Mouse (Mus musculus): ENCODE data around the gene Trp53i13.
"Not testable (repeated sequence)": the region's sequence is repeated elsewhere in the genome, so short reads cannot be mapped to it uniquely, and the experiment has no call there.

Trp53i13 gene

DNA sequence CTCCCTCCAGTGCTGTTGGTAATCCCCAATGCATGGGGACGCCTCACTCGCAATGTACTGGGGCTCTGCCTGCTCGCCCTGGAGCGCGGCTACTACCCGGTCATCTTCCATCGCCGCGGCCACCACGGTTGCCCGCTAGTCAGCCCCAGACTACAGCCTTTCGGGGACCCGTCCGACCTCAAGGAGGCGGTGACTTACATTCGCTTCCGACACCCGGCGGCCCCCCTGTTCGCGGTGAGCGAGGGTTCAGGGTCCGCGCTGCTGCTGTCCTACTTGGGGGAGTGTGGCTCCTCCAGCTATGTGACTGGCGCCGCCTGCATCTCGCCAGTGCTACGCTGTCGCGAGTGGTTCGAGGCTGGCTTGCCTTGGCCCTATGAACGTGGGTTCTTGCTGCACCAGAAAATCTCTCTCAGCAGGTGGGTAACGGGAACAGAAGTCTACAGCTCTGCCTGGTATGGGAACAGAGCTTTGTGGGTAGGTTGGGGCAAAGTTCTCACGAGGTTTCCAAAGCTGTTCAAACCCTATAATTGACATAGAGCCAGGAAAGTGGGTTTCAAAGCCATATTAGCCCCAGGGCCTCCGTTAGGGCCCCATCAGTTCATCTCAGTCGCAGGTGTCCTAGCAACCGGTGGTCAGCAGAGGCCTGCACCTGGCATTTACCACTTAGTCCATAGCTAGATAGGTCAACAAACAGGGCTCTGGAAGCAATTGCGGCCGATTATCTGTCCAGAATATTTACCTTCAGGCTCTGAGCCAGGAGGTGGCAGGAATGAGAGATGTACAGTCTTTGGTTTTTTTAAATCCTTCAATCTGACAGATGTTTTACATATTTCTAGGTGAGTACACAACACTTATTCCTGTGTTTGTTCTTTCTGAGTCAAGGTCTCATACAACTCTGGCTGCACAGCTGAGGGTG, at the start of gene Trp53i13:
Gene Trp53i13, minus strand, starts transcription at position 344 of the 916 bp plus-strand sequence.
- no peak for DNase-seq

DNA sequence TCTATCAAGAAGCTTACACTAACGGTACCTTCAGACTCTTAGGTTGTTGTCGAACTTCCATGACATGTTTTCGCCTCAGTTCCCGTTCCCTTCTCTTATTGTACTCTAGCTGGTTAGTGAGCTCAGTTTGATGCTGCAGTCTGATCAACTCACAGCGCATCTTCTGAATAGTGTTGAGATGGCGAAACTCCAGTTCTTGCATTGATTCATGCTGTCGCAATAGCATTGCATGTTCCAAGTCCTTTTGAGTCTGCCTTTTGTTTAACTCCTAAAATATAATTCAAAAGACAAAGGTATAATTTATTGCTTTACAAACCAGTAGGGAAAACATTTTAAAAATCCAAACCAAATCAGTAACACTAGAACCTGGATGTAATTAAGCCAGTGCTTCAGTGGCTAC, 29.5 kb upstream of the Trp53i13 start:
- no peak for DNase-seq

DNA sequence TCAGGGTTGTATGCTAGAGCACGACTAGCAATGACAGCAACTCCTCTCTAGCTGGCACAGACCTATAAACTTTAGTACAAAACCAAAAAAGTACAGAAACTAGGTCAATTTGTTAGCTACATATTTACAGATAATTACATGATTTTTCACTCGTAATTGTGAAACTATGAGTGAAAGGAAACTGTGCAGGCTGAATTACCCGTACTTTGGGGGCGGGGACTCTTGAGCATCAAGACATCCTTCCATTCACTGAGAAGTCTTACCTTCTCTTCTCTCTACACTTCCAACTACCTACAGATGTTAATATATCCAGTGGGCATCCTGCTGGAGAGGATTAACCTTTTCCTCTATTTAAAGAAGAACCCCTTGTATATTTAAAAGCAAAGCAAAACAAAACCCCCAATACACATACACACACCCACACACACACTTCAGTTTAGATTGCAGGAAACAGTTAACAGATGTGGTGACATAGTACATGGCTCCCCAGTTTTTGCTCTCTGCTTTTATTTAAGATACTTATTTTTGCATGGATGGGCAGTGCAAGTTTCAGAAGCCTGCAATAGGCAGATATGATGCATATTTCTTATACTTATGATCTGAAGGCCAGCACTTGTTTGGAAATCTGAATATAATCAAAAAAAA, 16.5 kb upstream of the Trp53i13 start:
- no peak for DNase-seq

DNA sequence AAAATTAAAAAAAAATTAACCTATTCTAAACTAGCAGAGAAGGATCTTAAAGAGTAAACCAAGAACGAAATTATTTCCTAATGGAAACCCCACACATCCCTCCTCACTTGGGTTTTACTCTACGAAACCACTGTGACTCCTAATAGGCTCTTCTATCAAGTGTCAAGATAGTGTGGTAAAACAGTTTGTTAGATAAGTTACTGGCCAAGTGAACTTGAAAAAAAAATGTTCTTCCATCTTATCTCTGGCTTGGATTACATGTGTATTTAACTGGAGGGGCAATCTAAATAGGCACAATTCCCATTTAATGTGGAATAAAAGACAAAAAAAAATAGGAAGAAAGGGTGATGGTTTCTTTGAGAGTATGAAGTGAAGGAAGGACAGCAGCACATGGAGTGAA, 15.1 kb upstream of the Trp53i13 start:
- no peak for DNase-seq

DNA sequence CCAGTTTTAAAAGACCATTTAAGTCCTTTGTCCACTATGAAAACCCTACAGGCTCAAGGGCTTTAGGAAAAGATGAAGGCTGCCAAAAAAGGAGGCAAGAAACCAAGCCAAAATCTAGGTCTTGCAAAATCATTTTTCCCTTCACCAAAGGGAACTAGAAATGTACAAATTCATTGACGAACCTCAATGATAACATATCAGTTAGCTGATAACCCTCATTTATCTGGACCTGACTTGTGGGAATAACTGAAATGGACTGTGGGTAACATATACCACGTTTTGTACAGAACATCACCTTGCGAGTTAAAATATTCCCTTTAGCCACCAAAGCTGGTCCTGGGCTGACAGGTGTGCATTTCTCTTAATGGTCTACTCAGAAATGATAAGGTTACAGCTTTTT, 13.9 kb upstream of the Trp53i13 start:
- DNase-seq, result no peak

DNA sequence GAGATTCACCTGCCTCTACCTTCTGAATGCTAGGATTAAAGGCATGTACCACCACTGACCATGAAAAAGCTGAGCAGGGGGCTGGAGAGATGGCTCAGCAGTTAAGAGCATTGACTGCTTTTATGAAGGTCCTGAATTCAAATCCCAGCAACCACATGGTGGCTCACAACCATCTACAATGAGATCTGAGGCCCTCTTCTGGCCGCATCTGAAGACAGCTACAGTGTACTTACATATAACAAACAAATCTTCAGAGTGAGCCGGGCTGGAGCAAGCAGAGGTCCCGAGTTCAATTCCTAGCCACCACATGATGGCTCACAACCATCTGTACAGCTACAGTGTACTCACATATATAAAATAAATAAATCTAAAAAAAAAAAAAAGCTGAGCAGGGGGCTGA, 12.6 kb upstream of the Trp53i13 start:
- DNase-seq, result not testable (repeated sequence)

DNA sequence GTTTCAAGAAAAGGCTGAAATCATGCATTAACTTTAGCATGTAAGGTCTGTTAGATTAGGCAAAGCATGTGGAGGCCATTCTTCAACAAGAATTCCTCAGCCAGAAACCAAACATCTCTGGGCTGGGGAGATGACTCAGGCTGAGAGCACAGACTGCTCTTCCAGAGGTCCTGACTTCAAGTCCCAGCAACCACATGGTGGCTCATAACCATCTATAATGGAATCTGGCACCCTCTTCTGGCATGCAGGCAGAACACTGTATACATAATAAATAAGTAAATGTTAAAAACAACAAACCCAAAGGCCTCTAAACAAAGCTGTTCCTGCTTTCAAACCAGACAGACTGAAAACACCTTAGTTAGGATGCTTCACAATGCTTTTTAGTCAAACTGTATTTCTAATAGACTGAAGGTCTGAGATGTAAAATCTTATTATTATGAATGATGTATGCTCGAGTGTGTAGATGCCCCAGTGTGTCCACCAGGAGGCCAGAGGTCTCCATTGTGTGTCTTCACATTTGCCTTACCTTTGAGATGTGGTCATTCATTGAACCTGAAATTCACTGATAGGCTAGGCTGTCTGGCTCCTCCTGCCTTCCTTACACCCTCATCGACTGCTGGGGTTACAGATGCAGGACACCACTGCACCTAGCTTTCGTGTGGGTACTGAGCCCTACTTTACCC, 10.2 kb upstream of the Trp53i13 start:
- DNase-seq, result no peak

DNA sequence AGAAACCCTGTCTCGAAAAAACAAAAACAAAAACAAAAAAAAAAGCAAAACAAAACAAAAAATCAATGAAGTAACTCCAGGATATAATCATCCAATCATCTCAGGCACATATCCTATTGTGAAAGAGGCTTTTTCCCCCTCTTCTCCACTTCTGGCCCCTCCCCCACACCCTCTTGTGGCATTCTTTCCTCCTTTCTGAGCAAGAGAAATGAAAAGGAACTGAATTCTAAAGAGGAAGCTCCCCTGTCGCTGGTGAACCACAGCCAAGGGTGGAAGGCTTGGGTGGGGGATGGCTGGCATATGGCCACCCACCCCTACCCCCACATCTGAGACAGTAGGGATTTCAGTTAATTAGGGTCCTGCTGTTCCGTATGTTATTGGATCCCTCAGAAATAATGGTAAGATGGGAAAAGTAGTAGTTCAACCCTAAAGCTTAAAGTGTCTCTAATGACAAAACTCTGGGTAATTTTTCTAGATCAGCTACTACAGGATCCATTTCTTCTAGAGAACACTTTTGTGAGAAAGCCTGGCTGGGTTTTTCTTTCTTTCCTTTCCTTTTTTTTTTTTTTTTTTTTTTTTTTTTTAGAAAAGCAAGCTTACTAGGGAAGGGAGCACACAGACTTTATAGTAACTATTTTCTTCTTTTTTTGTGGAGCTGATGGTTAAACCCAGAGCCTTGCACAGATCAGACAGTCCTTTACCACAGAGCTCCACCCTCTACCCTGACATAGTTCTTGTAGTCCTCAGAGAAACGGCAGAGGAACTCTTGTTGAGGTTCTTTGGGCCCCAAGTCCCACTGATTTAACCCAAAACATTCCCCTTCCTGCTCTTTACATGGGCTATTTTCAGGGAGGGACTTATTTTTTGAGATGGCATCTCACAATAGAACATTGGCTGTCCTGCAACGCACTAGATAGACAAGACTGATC, 5.1 kb upstream of the Trp53i13 start:
- DNase-seq, result peak; percentile 63

DNA sequence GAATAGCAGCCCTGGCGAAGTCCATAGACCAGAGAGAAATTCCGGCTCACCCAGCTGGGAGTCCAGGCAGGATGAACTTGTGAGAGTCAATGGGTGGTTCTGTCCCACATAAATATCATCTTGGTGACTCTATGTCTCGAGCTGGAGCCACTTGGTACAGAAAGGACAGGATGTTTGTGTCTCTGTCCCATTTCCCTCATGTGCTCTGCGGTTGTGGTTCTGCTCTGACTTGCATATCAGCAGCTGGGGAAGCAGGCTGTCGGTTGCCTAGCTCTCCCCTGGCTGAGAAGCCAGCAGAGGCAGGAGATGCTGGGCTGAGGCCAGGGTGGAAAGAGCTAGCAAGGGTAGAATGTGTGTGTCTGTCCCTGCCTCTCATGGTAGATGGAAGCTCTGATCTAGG, 3.3 kb upstream of the Trp53i13 start, which contains the start of gene Gm10392:
Gene Gm10392, minus strand, starts transcription at position 156 of the 400 bp plus-strand sequence.
- peak; percentile 51 for DNase-seq

DNA sequence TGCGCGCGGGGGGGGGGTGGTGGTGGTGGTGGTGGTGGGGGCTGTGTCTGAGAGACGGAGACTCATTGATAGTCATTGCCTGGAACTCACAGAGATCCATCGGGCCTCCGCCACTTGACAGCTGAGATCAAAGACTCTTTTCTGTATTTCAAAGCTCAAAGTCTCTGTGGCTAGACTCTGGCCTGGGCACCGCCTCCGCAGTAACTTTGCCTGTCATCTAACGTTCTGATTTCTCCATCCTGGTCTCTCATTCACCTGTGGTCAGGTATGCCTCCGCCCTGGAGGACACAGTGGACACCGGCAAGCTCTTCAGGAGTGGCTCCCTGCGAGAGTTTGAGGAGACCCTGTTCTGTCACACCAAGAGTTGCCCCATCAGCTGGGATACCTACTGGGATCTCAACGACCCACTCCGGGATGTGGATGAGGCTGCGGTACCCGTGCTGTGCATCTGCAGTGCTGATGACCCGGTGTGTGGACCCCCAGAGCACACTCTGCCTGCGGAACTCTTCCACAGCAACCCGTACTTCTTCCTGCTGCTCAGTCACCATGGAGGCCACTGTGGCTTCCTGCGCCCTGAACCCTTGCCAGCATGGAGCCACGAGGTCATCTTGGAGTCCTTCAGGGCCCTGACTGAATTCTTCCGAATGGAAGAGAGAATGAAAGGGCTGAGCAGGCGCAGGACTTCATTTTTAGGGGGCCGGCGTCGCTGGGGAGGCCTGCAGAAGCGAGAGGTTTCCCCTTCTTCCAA, 2.4 kb upstream of the Trp53i13 start:
- DNase-seq, result no peak

DNA sequence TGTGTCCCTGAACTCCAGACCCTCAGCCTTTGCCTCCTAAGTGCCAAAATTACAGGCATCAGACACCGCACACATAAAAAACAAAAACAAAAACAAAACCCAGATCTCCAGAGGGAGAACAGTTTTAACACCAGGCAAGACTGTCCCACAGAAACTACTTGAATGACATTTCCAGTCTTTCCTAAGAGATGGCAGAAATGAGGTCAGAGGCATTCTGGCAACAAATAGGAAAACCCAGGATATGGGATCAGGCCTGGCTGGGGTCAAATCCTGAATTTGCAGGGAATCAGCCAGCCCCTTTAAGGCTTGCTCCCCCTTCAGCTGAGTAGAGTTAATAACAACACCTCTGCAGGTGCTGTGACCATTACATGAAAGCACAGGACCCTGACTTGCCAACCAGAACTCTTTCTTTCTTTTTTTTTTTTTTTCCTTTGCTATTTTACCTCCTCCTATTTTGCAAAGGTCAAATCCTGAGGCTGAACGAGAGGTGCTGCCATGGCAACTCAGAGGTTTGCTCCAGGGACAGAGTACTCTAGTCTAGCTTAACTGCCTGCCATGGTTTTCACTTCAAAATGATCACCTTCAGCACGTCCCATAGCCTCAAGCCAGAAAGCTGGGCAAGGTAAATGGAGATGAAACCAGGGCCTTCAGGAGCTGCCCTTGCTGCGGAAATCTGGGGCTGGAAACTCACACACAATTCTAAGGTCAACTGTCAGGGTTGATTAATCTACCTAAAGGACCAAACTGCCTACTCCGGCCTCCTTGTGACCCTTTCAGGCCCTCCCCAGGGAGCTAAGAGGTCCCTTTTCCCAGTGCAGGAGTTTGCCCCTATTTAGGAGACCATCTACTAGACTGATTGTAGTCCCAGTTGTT, 1.0 kb upstream of the Trp53i13 start:
- DNase-seq, result no peak

DNA sequence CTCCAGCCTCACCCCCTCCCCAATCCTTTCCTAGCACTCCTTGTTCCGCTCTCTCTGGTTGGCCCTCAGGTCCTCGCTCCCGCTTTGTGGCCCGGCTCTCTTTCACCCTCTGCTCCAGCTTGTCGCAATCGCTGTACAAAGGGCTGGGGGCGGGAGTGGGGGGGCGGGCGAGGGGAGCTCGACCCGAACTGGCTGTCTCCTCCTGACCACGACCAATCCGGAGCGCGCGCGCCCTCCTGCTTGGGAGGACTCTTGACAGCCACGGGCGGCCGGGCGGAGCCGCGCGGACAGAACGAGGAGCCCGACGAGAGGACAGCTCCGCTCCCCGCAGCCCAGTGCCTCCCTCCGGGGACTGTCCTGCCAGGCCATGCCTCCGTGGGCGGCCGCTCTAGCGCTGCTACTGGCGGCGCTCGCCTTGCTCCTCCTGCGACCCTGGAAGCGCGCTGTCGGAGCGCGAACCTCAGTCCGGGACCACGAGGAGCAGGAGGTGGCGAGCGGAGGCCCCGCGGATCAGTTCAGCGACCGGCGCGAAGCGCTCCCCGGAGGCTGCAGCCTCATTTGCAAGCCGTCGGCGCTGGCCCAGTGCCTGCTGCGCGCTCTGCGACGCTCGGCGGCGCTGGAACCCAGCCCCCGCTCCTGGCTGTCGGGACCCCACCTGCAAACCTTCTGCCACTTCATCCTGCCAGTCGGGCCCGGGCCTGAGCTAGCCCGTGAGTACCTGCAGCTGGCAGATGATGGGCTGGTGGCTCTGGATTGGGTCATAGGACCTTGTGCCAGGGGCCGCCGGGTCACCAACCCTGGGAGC, 746 bp downstream of the Trp53i13 start, which contains the start of gene Abhd15:
Gene Abhd15, plus strand, starts transcription at position 290 of the 805 bp plus-strand sequence.
- peak; percentile 86 for DNase-seq

DNA sequence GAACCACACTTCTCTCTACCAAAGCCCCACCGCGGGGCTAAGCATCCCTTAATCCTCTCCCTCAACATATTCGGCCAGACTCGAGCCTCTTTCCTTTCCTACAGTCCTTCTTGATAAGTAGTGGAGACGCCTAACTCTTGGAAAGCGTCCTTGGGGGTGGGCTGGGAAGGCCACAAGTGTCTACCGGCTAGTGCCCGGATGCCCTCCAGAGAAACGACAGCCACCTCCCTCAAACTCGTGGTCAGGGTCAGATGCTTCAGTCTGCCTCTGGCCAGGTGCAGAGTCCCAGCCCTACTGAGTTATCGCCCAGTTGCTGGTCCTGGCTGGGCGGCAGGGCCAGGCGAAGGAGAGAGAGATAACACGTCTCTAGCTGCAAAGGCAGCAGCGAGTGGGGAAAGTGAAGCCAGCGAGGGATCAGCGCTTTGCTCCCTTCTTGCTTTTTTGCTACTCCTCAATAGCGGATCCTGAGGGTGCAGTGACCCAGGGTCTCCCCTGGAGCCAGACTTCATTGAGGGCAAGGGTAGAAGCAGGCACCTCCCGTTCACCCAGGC, 1.4 kb downstream of the Trp53i13 start:
- DNase-seq, result no peak

DNA sequence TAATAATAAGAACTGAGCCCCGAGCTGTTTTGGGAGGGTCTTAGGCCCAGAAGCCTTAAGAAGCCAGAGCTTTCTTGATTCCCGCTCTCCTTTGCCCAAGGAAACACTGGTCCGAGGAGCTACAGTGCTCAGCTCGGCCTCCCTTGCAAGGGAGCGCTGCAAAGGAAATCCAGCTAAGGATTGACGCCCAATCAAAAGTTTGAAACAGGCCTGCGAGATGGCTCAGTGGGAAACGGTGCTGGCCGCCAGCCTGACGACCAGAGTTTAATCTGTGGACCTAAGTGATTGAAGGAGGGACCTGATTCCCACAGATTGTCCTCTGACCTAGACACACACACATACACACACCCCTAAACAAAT, 2.0 kb downstream of the Trp53i13 start:
- DNase-seq, result no peak

DNA sequence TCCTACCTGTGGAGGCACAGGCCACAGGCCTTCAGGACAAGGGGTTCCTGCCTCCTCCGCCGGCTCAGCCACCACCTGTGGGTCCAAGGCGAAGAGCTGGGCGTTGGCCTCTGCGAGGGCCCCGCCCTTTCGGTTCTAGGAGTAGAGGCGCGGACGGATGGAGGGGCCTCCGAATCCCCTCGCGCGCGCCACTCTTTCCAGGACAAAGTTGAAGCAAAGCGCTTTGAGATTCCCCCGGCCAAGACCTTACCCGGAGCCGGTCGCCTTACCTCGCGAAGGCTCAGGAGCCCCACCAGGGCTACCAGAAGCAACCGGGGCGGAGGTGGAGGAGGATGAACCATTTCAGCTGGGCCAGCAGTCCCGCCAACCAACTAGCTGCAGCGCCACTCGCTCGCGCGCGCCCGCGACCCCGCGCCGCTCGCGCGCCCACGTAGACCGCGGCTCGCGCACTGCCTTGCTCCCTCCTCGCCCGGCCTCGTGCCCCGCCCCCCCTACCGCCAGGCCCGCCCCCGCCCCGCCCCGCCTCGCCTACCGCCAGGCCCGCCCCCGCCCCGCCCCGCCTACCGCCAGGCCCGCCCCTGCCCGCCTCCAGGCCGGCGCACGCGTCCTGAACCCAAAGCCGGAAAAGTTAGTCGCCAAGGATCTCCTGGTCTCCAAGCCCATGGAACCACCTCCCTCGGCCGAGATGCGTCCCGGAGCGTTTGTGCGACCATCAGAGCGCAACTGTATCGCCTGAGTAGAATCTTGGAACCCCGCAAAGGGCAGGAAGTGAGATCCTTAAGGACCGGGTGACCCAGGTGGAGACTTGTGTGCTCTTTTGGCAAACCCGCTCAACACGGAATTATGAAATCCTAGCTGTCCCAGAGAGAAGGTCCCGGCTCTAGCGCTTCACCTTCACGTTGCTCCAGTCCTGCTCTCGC, 2.6 kb downstream of the Trp53i13 start:
- DNase-seq, result peak; percentile 90

DNA sequence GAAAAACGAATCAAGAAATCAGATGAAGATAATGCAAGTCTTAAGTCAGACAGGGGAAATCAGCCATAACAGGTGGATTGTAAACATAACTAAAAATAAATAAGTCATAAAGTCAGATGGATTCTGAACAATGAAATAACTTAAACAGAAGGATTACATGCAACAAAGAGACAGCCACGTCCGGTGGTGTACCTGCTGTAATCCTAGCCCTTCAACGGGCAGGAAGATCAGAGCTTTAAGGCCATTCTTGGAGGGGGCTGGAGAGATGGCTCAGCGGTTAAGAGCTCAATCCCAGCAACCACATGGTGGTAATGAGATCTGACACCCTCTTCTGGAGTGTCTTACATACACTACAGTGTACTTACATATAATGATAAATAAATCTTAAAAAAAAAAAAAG, 4.4 kb downstream of the Trp53i13 start:
- no peak for DNase-seq

DNA sequence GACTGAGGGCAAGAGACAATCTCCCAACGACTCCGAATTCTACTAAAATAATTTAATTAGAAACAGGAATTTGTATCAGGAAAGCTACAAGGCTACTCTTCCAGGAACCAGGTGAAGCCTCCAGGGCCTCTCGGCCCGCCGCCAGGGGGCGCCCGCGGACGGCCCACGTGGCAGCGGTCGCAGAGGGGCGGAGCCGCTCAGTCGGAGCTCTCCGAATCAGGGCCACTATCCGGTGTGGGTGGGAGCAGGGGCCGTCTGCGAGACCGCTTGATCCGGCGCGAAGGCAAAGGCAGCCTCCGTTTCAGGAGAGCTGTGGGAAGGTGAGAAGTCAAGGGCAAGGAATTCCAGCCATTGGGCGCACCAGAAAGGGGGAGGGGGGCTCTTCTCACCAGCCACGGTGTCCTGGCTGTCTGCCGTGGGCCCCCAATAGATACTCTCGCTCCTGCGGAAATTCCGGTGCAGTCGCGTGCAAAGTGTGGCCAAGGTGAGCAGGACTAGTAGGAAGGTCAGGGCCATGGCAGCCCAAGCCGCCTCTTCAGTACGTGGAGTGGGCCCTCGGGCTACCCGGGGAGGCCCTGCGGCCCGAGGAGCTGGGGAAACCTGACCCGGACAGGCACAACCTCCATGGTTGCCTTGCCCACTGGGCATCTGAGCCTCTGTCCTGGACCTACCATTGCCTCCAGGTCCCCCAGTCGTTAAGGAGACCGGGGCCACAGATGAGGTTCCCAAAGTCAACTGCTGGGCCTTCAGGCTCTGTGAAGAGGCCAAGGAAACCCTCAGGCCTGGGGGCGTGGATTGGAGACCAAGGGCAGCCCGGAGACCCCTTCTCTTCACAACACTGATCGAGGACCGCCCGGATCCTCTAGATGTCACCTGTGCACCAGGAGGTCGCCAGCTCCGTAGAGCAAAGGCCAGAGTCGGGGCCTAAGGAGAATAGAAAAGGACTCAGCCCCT, 7.4 kb downstream of the Trp53i13 start:
- DNase-seq, result peak; percentile 89

Measured in lung, postnatal 14 days (tissue).